Mouse (Mus musculus): ENCODE measurements around the gene 2210407C18Rik. TPM values are rescaled to one million over a fixed set of nuclear protein-coding genes. Genes with fewer than 3 reads are reported as not detected.

2210407C18Rik gene
- total and polyA plus RNA-seq, 3 experiments, result not detected

DNA sequence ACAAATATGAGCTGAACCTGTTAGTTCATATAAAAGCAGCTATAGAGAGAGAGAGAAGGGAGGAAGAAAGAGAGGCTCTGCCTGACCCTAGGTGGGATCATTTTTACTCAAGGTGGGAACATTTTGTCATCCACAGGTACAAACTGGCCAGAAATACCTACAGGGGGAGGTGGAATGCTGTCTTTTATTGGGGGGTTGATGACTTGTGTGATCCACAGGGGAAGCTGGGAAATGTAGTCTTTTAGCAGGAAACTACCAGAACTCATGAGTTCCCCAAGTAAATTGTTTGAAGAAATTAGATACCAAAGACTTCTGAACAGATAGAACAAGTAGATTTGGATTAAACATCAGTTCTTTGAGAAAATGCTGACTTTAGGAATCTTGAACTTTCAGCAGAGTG lies 13.8 kb downstream of the 2210407C18Rik start:
- no peak for DNase-seq

DNA sequence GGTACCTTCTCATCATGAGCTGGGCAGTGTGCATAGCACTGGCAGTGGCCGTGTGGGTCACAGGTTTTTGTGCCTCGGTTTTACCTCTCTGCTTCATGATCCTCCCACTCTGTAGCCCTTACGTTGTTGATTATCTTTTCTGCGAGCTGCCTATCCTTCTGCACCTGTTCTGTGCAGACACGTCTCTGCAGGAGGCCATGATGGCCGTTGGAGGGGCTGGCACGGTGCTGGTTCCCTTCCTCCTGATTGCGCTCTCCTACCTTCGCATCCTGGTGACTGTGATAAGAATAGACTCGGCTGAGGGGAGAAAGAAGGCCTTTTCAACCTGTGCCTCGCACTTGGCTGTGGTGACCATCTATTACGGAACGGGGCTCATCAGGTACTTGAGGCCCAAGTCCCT lies 18.0 kb downstream of the 2210407C18Rik start:
- DNase-seq, result no peak

- DNase-seq, result no peak
Measured at GRCm38 (mm10) chr11:58594814-58595213, 21.1 kb downstream of the 2210407C18Rik start, which contains the start of gene Olfr324. Olfr324 (plus strand) TSS chr11:58595114.

GRCm38 (mm10) chr11:58588620-58589250 lies 27.1 kb downstream of the 2210407C18Rik start:
- DNase-seq, result no peak

- peak; percentile 39 for DNase-seq
Measured at GRCm38 (mm10) chr11:58587898-58588348, 28.0 kb downstream of the 2210407C18Rik start.

DNA sequence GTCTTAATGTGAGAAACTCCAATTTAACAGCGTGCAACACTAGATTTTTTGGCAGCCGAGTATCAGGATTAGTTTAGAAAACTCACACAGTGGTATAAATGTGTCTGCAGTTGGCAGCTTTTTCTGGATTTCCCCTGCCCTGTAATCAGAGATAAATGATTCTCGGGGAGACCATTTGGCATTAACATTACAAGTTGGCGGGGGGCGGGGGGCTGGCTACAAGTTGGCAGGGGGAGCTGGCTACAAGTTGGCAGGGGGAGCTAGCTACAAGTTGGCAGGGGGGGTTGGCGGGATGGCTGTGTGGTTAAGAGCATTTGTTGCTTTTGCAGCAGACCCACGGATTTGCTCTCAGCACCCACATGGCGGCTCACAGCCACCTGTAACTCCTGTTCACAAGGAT lies 37.2 kb downstream of the 2210407C18Rik start:
- DNase-seq, result no peak

DNA sequence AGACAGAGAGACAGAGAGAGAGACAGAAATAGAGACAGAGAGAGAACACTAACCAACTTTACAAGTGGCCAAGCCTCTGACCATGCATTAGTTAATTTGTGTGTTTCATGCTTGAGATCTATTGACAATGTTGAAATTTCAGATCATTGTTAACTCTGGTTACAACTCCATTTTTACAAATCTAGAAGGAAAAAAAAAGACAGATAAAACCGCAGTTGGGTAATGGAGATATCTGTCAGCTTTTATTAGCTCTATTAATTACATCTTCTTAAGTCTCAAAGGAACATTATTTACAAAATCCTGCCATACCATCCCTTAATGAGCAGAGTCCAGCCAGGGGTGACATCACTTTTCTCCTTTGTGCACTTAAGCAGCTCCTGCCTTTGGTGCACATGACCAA lies 38.4 kb downstream of the 2210407C18Rik start, which contains the start of gene Olfr325:
Olfr325 (plus strand) TSS at position 301 of the 400 bp plus-strand sequence.
- DNase-seq, result no peak

GRCm38 (mm10) chr11:58570405-58570804 lies 45.5 kb downstream of the 2210407C18Rik start, which contains the start of gene Olfr224:
Olfr224 (minus strand) TSS chr11:58570553.
- no peak for DNase-seq

Other genes starting within 250 kb of the 2210407C18Rik start
- not detected for gene Lypd8, start 237.0 kb downstream of the 2210407C18Rik start, total RNA-seq (2021)
- 0.16 and 0.73 TPM in 2 replicates for gene Lypd8, start 237.0 kb downstream of the 2210407C18Rik start, polyA plus RNA-seq (2012; rRNA removed)
- gene 1810065E05Rik, start 195.0 kb downstream of the 2210407C18Rik start, total RNA-seq (2021), result not detected
- not detected in 2 replicates for gene 1810065E05Rik, start 195.0 kb downstream of the 2210407C18Rik start, polyA plus RNA-seq (2012; rRNA removed)
- gene Gm12253, start 183.5 kb downstream of the 2210407C18Rik start, total RNA-seq (2021), result not detected
- not detected in 2 replicates for gene Gm12253, start 183.5 kb downstream of the 2210407C18Rik start, polyA plus RNA-seq (2012; rRNA removed)
- not detected for gene Lypd9, start 163.2 kb downstream of the 2210407C18Rik start, total RNA-seq (2021)
- gene Lypd9, start 163.2 kb downstream of the 2210407C18Rik start, polyA plus RNA-seq (2012; rRNA removed), result not detected in 2 replicates
- gene Olfr30, start 153.8 kb downstream of the 2210407C18Rik start, total RNA-seq (2021), result not detected
- gene Olfr30, start 153.8 kb downstream of the 2210407C18Rik start, polyA plus RNA-seq (2012; rRNA removed), result not detected in 2 replicates
- not detected for gene Olfr332, start 123.5 kb downstream of the 2210407C18Rik start, total RNA-seq (2021)
- not detected in 2 replicates for gene Olfr332, start 123.5 kb downstream of the 2210407C18Rik start, polyA plus RNA-seq (2012; rRNA removed)
- gene Olfr331, start 113.5 kb downstream of the 2210407C18Rik start, total RNA-seq (2021), result not detected
- gene Olfr331, start 113.5 kb downstream of the 2210407C18Rik start, polyA plus RNA-seq (2012; rRNA removed), result not detected in 2 replicates
- 1 to 10 TPM in 1 of 2 experiments, under 1 TPM in 1; 0.41 to 1.0 TPM for gene Olfr330, start 81.2 kb downstream of the 2210407C18Rik start, total RNA-seq (2021)
- gene Olfr330, start 81.2 kb downstream of the 2210407C18Rik start, polyA plus RNA-seq (2012; rRNA removed), result 0.95 and 3.2 TPM in 2 replicates
- 1 to 10 TPM in 1 of 2 experiments, under 1 TPM in 1; 0.62 to 1.4 TPM for gene Olfr329-ps, start 69.7 kb downstream of the 2210407C18Rik start, total RNA-seq (2021)
- gene Olfr329-ps, start 69.7 kb downstream of the 2210407C18Rik start, polyA plus RNA-seq (2012; rRNA removed), result 0.69 and 1.0 TPM in 2 replicates
- under 1 TPM in 1 of 2 experiments, not detected in 1; 0.24 TPM for gene Olfr328, start 60.4 kb downstream of the 2210407C18Rik start, total RNA-seq (2021)
- not detected in 2 replicates for gene Olfr328, start 60.4 kb downstream of the 2210407C18Rik start, polyA plus RNA-seq (2012; rRNA removed)
- not detected for gene Olfr224, start 45.5 kb downstream of the 2210407C18Rik start, total RNA-seq (2021)
- not detected in 2 replicates for gene Olfr224, start 45.5 kb downstream of the 2210407C18Rik start, polyA plus RNA-seq (2012; rRNA removed)
- not detected for gene Olfr325, start 38.3 kb downstream of the 2210407C18Rik start, total RNA-seq (2021)
- not detected in 2 replicates for gene Olfr325, start 38.3 kb downstream of the 2210407C18Rik start, polyA plus RNA-seq (2012; rRNA removed)
- not detected for gene Olfr324, start 21.0 kb downstream of the 2210407C18Rik start, total RNA-seq (2021)
- not detected in 2 replicates for gene Olfr324, start 21.0 kb downstream of the 2210407C18Rik start, polyA plus RNA-seq (2012; rRNA removed)
- not detected for gene Olfr323, start 14.4 kb upstream of the 2210407C18Rik start, total RNA-seq (2021)
- not detected in 2 replicates for gene Olfr323, start 14.4 kb upstream of the 2210407C18Rik start, polyA plus RNA-seq (2012; rRNA removed)
- gene Trim58, start 24.4 kb upstream of the 2210407C18Rik start, total RNA-seq (2021), result not detected
- gene Trim58, start 24.4 kb upstream of the 2210407C18Rik start, polyA plus RNA-seq (2012; rRNA removed), result not detected in 2 replicates
- gene Olfr322, start 42.7 kb upstream of the 2210407C18Rik start, total RNA-seq (2021), result not detected
- not detected in 2 replicates for gene Olfr322, start 42.7 kb upstream of the 2210407C18Rik start, polyA plus RNA-seq (2012; rRNA removed)
- not detected for gene Olfr320, start 65.0 kb upstream of the 2210407C18Rik start, total RNA-seq (2021)
- gene Olfr320, start 65.0 kb upstream of the 2210407C18Rik start, polyA plus RNA-seq (2012; rRNA removed), result not detected in 2 replicates
- not detected for gene Olfr319, start 83.1 kb upstream of the 2210407C18Rik start, total RNA-seq (2021)
- gene Olfr319, start 83.1 kb upstream of the 2210407C18Rik start, polyA plus RNA-seq (2012; rRNA removed), result not detected in 2 replicates
- gene Olfr318, start 107.9 kb upstream of the 2210407C18Rik start, total RNA-seq (2021), result not detected
- not detected in 2 replicates for gene Olfr318, start 107.9 kb upstream of the 2210407C18Rik start, polyA plus RNA-seq (2012; rRNA removed)
- not detected for gene Olfr317, start 123.1 kb upstream of the 2210407C18Rik start, total RNA-seq (2021)
- gene Olfr317, start 123.1 kb upstream of the 2210407C18Rik start, polyA plus RNA-seq (2012; rRNA removed), result not detected in 2 replicates
- not detected for gene Olfr316, start 136.7 kb upstream of the 2210407C18Rik start, total RNA-seq (2021)
- not detected in 2 replicates for gene Olfr316, start 136.7 kb upstream of the 2210407C18Rik start, polyA plus RNA-seq (2012; rRNA removed)
- gene Olfr315, start 157.1 kb upstream of the 2210407C18Rik start, total RNA-seq (2021), result not detected
- not detected in 2 replicates for gene Olfr315, start 157.1 kb upstream of the 2210407C18Rik start, polyA plus RNA-seq (2012; rRNA removed)
- not detected for gene Olfr314, start 166.9 kb upstream of the 2210407C18Rik start, total RNA-seq (2021)
- not detected in 2 replicates for gene Olfr314, start 166.9 kb upstream of the 2210407C18Rik start, polyA plus RNA-seq (2012; rRNA removed)
- 1 to 10 TPM; 2.2 to 2.7 TPM for gene Fam183b, start 185.9 kb upstream of the 2210407C18Rik start, total RNA-seq (2021)
- 0.39 TPM in 1 of 2 replicates, not detected in the other for gene Fam183b, start 185.9 kb upstream of the 2210407C18Rik start, polyA plus RNA-seq (2012; rRNA removed)
- not detected for gene Olfr313, start 198.9 kb upstream of the 2210407C18Rik start, total RNA-seq (2021)
- gene Olfr313, start 198.9 kb upstream of the 2210407C18Rik start, polyA plus RNA-seq (2012; rRNA removed), result not detected in 2 replicates
- gene Olfr312, start 213.2 kb upstream of the 2210407C18Rik start, total RNA-seq (2021), result not detected
- not detected in 2 replicates for gene Olfr312, start 213.2 kb upstream of the 2210407C18Rik start, polyA plus RNA-seq (2012; rRNA removed)
- not detected for gene Olfr311, start 223.2 kb upstream of the 2210407C18Rik start, total RNA-seq (2021)
- gene Olfr311, start 223.2 kb upstream of the 2210407C18Rik start, polyA plus RNA-seq (2012; rRNA removed), result not detected in 2 replicates
- 1 to 10 TPM; 4.6 to 5.0 TPM for gene Gm12258, start 231.1 kb upstream of the 2210407C18Rik start, total RNA-seq (2021)
- gene Gm12258, start 231.1 kb upstream of the 2210407C18Rik start, polyA plus RNA-seq (2012; rRNA removed), result 0.73 and 1.3 TPM in 2 replicates

Measured in adrenal gland, adult 2 months (tissue).